In genomic region chr1:149758092-149758782, GRCm38 (mm10) we compare ENCODE assay signal across 10 mouse cellular contexts.
A peak's percentile ranks its signal among the peaks of the same experiment; 100 is the strongest.
DNase-seq lines count a peak whose midpoint lies in the region; ATAC-seq and TF ChIP-seq lines count a peak whose summit lies in the region.
"Had no signal": no experiment of that assay in that cellular context is flagged by ENCODE, and none has a peak within 500 bp of the region (broad histone marks: within the 10 kb centered on the region; RNA-seq: fewer than 3 reads in every experiment).

No protein-coding gene starts in this region.

- peak; percentile 98 for TF ChIP-seq RAD21 in MEL (IDR thresholded peaks at IDR 0.05; ENCODE audit: low read depth, low read length)

- ATAC-seq in activated CD4-positive, CD25-positive, alpha-beta regulatory T cell, adult 4 months, result no peak

- H3K27me3 ChIP-seq in MEL (ENCODE audit: control insufficient read depth in 1 of 2, insufficient read depth in 2 of 2, low read length in 2 of 2), result no peaks in the 10 kb centered on the region
- H3K27me3 ChIP-seq: embryonic facial prominence, embryonic 13.5 days; lung, embryonic 15.5 days had no signal

- no peaks in the 10 kb centered on the region for H3K36me3 ChIP-seq in MEL (ENCODE audit: control insufficient read depth in 1 of 2, insufficient read depth in 2 of 2, low read length in 2 of 2)
- H3K36me3 ChIP-seq: embryonic facial prominence, embryonic 13.5 days; lung, embryonic 15.5 days had no signal

- no peak overlapping the region for H3K27ac ChIP-seq in MEL (ENCODE audit: control insufficient read depth, low read depth, low read length)
- H3K27ac ChIP-seq: embryonic facial prominence, embryonic 13.5 days; lung, embryonic 15.5 days had no signal

- H3K9ac ChIP-seq in MEL (ENCODE audit: control insufficient read depth, low read depth, low read length, poor library complexity, severe bottlenecking), result no peak overlapping the region
- H3K9ac ChIP-seq: embryonic facial prominence, embryonic 13.5 days; lung, embryonic 15.5 days had no signal

- H3K4me3 ChIP-seq in MEL (ENCODE audit: control insufficient read depth in 1 of 2, insufficient read depth in 1 of 2, low read depth in 2 of 2, low read length in 2 of 2), result no peak overlapping the region
- H3K4me3 ChIP-seq: embryonic facial prominence, embryonic 13.5 days; lung, embryonic 15.5 days had no signal

- TF ChIP-seq CTCF in MEL (IDR thresholded peaks at IDR 0.05 in 2 of 3, conservative IDR thresholded peaks at IDR 0.05 in 1 of 3; ENCODE audit: control insufficient read depth in 1 of 3, insufficient read depth in 1 of 3, low read depth in 2 of 3, low read length in 3 of 3, poor library complexity in 1 of 3, severe bottlenecking in 1 of 3), result peak; percentile 30 to 86 (median 47); a peak in 4 of 6 replicates

- no peaks in the 10 kb centered on the region for H3K4me1 ChIP-seq in MEL (ENCODE audit: control insufficient read depth in 1 of 2, insufficient read depth in 2 of 2, low read length in 2 of 2)
- H3K4me1 ChIP-seq: lung, embryonic 15.5 days had no signal

- DNase-seq in layer of hippocampus, adult 11-12 months (ENCODE audit: low spot score), result peak; percentile 7
- no peak for DNase-seq in layer of hippocampus, postnatal 36 days
- peak; percentile 83 for DNase-seq in MEL (ENCODE audit: low read depth, low spot score)
- peak; percentile 26 for DNase-seq in cerebellum, adult 9-11 months
- peak; percentile 41 for DNase-seq in induced T-regulatory cell, adult 2 months (ENCODE audit: low read depth)
- peak; percentile 76 for DNase-seq in retina, postnatal 1 day
- no peak for DNase-seq in spleen, postnatal 10 days (ENCODE audit: low spot score in 2 of 2)

- TF ChIP-seq POLR2A in MEL (IDR thresholded peaks at IDR 0.05; ENCODE audit: control insufficient read depth in 1 of 2, insufficient read depth in 1 of 2, low read depth in 1 of 2, low read length in 2 of 2, poor library complexity in 1 of 2), result no peak

- H3K9me3 ChIP-seq in MEL (replicated peaks; ENCODE audit: insufficient read depth, low read length), result no peaks in the 10 kb centered on the region
- H3K9me3 ChIP-seq: embryonic facial prominence, embryonic 13.5 days; lung, embryonic 15.5 days had no signal

- peak; percentile 20 to 55; a peak in 3 of 4 replicates for TF ChIP-seq EP300 in MEL (IDR thresholded peaks at IDR 0.05; ENCODE audit: low read depth in 1 of 2, low read length in 2 of 2)

- no peaks in the 10 kb centered on the region for H3K79me2 ChIP-seq in MEL (ENCODE audit: control insufficient read depth, insufficient read depth, low read length, poor library complexity)

TF ChIP-seq in MEL, 35 proteins besides CTCF, POLR2A, EP300 and RAD21:
- TF ChIP-seq ZC3H11A (IDR thresholded peaks at IDR 0.05; ENCODE audit: low read depth, low read length), result peak; percentile 86
- no peak for TF ChIP-seq ZKSCAN1 (IDR thresholded peaks at IDR 0.05; ENCODE audit: low read depth, low read length)
- TF ChIP-seq MEF2A (IDR thresholded peaks at IDR 0.05; ENCODE audit: extremely low read depth, insufficient replicate concordance, low read depth, low read length, poor library complexity, severe bottlenecking), result peak; percentile 77; the same call in 1 of the 2 replicates
- peak; percentile 86 for TF ChIP-seq SMC3 (IDR thresholded peaks at IDR 0.05; ENCODE audit: low read depth, low read length)
- TF ChIP-seq RCOR1 (IDR thresholded peaks at IDR 0.05; ENCODE audit: low read depth, low read length), result 0 out of 2 replicates have a peak, but pooled peaks have one; percentile 7

Comparison
In these comparisons a context has a peak if more than half of its experiments do, and no peak if none do; other contexts are left out.
1. DNase-seq: peak in layer of hippocampus, adult 11-12 months (single experiment), MEL (single experiment), cerebellum, adult 9-11 months (single experiment), induced T-regulatory cell, adult 2 months (single experiment) and retina, postnatal 1 day (single experiment); none in layer of hippocampus, postnatal 36 days (0 of 2) and spleen, postnatal 10 days (0 of 2).